Mouse (Mus musculus): ENCODE measurements around the gene Tsr3.
A peak's percentile ranks its signal among the peaks of the same experiment; 100 is the strongest.

DNA sequence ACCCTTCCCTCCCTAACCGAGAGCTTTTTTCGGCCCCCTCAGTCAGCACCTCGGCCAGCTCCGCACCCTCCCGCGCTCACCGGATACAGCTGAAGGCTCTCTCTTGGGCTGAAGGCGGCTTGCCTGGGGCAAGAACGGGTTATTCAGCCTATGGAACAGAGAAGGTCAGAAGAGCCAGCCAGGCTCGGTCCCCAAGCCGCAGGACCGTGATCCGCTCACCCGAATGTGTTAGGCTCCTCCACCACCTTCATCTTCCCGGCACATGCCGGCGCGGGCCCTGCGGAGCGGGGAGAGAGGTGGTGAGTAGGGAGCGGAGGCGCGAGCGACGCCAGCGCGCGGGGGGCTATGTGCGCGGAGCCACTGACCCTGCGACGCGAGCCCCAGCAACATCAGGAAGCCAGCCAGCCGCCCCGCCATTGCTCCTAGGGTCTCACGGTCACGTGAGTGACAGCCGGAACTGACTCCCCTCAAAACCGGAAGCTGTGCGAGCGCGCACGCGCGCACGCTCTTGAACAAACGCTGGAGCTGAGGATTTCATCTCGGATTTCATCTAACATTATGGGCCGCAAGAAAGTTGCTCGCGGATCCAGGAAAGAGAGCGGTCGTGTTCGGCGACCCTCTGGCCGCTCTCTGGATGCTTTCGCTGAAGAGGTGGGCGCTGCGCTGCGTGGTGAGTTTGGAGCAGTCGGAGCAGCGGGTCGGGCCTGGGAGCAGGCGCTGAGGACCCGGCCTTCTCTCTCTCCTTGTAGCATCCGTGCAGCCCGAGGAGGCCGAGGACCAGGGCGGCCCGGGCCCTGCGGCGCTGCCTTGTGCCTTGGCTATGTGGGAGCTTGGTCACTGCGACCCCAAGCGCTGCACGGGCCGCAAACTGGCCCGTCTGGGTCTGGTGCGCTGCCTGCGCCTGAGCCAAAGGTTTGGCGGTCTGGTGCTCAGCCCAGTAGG lies at the start of gene Tsr3, which contains the start of gene Gnptg:
- TF ChIP-seq POLR2A (IDR thresholded peaks at IDR 0.05; ENCODE audit: borderline replicate concordance, extremely low read depth, insufficient read depth, insufficient read length, poor library complexity, severe bottlenecking): peak; percentile 57; the same call in 1 of the 2 replicates
- no peak for TF ChIP-seq CTCF (IDR thresholded peaks at IDR 0.05; ENCODE audit: borderline replicate concordance, extremely low read depth, insufficient read depth, insufficient read length)

All from brain, embryonic 14.5 days (tissue).